Mouse (Mus musculus) embryonic facial prominence, embryonic 11.5 days (tissue): Measurements from ENCODE around the gene Taf13. TPM values are rescaled to one million over a fixed set of nuclear protein-coding genes. Genes with fewer than 3 reads are reported as not detected.
A peak's percentile ranks its signal among the peaks of the same experiment; 100 is the strongest.

Experiments
- ATAC-seq: fragments of 200-750 bp; cut with Nextera tagmentation; replicated peaks from 2 replicates; pipeline ENCODE4 v1.8.0; 2017; ENCODE audit warnings: low read depth; ENCODE audit not compliant: insufficient number of reproducible peaks, low FRiP score, low TSS enrichment
- DNase-seq: peaks from one replicate; pipeline ENCODE4 v3.0.0-alpha.2; 2015; ENCODE audit warnings: low spot score
- H3K27ac ChIP-seq: fragments of 300-500 bp; sonication (generic); replicated peaks from 2 replicates; pipeline ENCODE4 v1.5.1; 2014; ENCODE audit warnings: mild to moderate bottlenecking, low read depth, low read length, control low read depth
- H3K27me3 ChIP-seq: fragments of 300-500 bp; sonication (generic); 2 replicates; pipeline ENCODE4 v1.6.1; 2014; ENCODE audit warnings: mild to moderate bottlenecking, low read length, moderate library complexity, mixed read lengths; ENCODE audit not compliant: control insufficient read depth, insufficient read depth
- H3K36me3 ChIP-seq: fragments of 300-500 bp; sonication (generic); replicated peaks from 2 replicates; pipeline ENCODE4 v1.6.1; 2014; ENCODE audit warnings: low read depth, mild to moderate bottlenecking, low read length, moderate library complexity, mixed read lengths; ENCODE audit not compliant: control insufficient read depth, insufficient read depth
- H3K4me1 ChIP-seq: fragments of 300-500 bp; sonication (generic); 2 replicates; pipeline ENCODE4 v1.6.1; 2014; ENCODE audit warnings: low read length, mixed read lengths; ENCODE audit not compliant: control insufficient read depth, insufficient read depth
- H3K4me2 ChIP-seq: fragments of 300-500 bp; sonication (generic); 2 replicates; pipeline ENCODE4 v1.6.1; 2014; ENCODE audit warnings: low read depth, mild to moderate bottlenecking, control low read depth, low read length, moderate library complexity
- H3K4me3 ChIP-seq: fragments of 300-500 bp; sonication (generic); 2 replicates; pipeline ENCODE4 v1.5.1; 2014; ENCODE audit warnings: low read depth, low read length, control low read depth
- H3K9ac ChIP-seq: fragments of 300-500 bp; sonication (generic); replicated peaks from 2 replicates; pipeline ENCODE4 v1.6.1; 2014; ENCODE audit warnings: mild to moderate bottlenecking, control low read depth, low read length
- H3K9me3 ChIP-seq: fragments of 300-500 bp; sonication (generic); replicated peaks from 2 replicates; pipeline ENCODE4 v1.6.1; 2016; ENCODE audit warnings: mild to moderate bottlenecking, low read length, inconsistent platforms, mixed read lengths; ENCODE audit not compliant: control insufficient read depth
- WGBS: fragments of 180-500 bp; shearing (Covaris S2); extraction: QIAGEN DNeasy Blood & Tissue Kit; methylation state at CpG from one replicate; pipeline ENCODE4 v1.1.7; 2014; 5-methylcytosine and 5-hydroxymethylcytosine counted together
- polyA plus RNA-seq: library from polyadenylated mRNA; unstranded; fragments of >200 nt; fragmentation: Nextera tagmentation; extraction: Ambion mirVana; gene quantifications from 2 replicates; pipeline ENCODE4 v1.2.1, GENCODE M21; 2014

Gene Taf13
- polyA plus RNA-seq, 1 experiment from 2014 or later, result 70.3 TPM

DNA sequence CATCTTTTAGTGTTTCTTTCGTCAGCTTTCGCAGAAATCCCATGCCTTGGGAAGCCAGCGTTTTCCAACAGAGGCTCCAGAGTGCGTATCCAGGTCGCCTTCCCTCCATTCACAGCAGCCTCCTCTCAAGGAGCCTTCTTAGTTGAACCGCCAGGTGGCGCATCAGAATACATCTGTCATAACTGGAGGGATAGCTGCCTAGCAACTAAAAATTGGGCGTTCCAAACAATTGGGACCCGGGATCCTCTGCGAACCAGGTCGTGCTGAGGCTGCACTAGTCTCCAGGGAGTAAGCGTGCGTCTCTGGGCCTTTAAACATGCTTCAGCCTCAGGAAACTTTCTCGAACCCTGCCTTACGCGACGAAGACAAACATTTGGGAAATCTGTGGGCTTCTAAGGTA is 34.2 kb upstream of the Taf13 start:
- 4% methylated on average over 17 of the region's 17 CpGs for WGBS
- H3K4me2 ChIP-seq, result peak overlapping the region; percentile 32
- no peak overlapping the region; the same call in 1 of the 2 replicates for H3K4me3 ChIP-seq
- DNase-seq, result peak; percentile 96
- H3K27ac ChIP-seq, result no peak overlapping the region
- H3K4me1 ChIP-seq, result no peaks in the 10 kb centered on the region
- no peak overlapping the region for H3K9ac ChIP-seq
- H3K9me3 ChIP-seq, result no peaks in the 10 kb centered on the region
- peak; percentile 76 for ATAC-seq
- H3K27me3 ChIP-seq, result peaks cover 10% of the 10 kb centered on the region
- no peaks in the 10 kb centered on the region for H3K36me3 ChIP-seq

DNA sequence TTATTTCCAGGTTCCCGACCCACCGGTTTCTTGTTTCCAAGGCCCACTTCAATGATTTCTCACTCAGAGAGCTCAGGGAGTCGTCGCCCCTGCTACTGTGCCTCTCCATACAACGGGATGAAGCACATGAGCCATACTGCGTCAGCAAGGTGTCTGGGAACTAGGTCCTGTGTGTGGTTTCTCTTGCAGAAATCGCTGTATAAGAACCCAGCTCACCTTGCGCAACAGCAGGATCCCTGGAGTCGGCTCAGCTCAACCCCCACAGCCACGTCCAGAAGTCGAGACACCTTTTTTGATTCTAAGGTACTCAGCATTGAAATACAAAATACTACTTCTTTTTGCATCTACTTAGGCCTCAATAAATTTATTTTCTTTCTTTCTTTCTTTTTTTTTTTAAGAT is 29.2 kb upstream of the Taf13 start:
- ATAC-seq (no peak), DNase-seq (no peak)
- H3K27ac ChIP-seq, result no peak overlapping the region
- no peak overlapping the region for H3K4me3 ChIP-seq
- 82% methylated on average over 11 of the region's 11 CpGs for WGBS
- no peak overlapping the region for H3K9ac ChIP-seq
- H3K4me2 ChIP-seq, result no peak overlapping the region
- H3K4me1 ChIP-seq, result no peaks in the 10 kb centered on the region
- H3K9me3 ChIP-seq, result no peaks in the 10 kb centered on the region
- no peaks in the 10 kb centered on the region for H3K27me3 ChIP-seq
- H3K36me3 ChIP-seq, result no peaks in the 10 kb centered on the region

DNA sequence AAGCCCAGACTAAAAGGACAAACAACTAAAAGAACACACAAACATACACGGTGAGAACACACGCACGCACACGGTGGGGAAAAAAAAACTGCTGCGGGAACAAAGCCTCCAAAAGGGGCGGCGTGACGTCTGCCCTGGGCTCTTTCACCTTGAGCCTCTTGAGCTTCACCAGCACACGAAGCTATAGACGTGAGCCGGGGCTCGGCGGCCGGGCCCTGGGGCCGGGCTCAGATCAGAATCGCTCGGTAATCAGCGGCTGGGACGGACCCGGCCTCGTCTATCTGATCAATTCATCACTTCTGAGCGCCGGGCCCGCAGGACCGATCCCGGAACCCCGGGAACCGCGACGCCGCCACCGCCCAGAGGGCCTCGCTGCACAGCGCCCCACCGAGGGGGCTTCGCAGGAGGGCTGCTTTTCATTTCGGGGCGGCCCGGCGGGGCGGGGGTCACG is 17.4 kb upstream of the Taf13 start:
- Histone ChIP-seq H3K4me3 (peak overlapping the region; percentile 94), H3K4me2 (peak overlapping the region; percentile 74), H3K36me3 (no peaks in the 10 kb centered on the region), H3K27ac (peak overlapping the region; percentile 78), H3K4me1 (no peaks in the 10 kb centered on the region), H3K9ac (peak overlapping the region; percentile 96), H3K27me3 (no peaks in the 10 kb centered on the region), H3K9me3 (no peaks in the 10 kb centered on the region)
- ATAC-seq (peak; percentile 63), DNase-seq (peak; percentile 52)
- WGBS, result 1% methylated on average over 42 of the region's 42 CpGs

DNA sequence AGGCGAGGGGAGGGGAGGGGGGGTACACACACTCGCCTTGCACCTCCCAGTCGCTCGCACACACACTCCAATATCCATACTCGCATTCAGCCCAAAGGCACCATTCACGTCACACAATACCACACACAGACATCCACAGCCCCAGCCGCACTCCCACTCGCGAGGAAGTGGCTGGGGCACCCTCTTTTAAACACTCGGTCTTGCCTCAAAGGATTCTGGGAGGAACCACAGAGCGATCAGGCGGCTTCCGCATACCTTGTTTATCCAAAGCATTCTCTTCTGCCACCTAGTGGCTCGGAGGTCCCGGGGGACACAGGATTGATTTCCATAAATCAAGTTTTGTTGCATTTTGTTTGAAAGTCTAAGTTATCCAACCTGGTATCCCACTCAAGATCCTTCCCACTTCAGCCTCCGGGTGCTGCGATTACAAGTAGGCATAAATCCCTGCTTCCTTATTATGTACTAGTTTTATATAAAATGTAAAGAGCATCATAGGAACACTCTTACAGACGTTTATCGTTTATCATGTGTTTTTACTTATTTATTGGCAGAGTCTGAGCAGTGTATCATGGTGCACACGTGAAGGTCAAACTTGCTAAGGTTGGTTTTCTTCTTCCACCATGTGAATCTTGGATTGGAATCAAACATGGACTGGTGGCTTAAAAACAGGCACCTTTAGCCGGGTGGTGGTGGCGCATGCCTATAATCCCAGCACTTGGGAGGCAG is 16.7 kb upstream of the Taf13 start:
- Histone ChIP-seq H3K4me1 (no peaks in the 10 kb centered on the region), H3K9me3 (no peaks in the 10 kb centered on the region), H3K4me2 (peak overlapping the region; percentile 74), H3K9ac (peak overlapping the region; percentile 96), H3K4me3 (peak overlapping the region; percentile 94), H3K27me3 (no peaks in the 10 kb centered on the region), H3K36me3 (no peaks in the 10 kb centered on the region), H3K27ac (peak overlapping the region; percentile 78)
- WGBS, result 18% methylated on average over 21 of the region's 22 CpGs
- DNase-seq, result peak; percentile 98
- ATAC-seq, result peak; percentile 96

DNA sequence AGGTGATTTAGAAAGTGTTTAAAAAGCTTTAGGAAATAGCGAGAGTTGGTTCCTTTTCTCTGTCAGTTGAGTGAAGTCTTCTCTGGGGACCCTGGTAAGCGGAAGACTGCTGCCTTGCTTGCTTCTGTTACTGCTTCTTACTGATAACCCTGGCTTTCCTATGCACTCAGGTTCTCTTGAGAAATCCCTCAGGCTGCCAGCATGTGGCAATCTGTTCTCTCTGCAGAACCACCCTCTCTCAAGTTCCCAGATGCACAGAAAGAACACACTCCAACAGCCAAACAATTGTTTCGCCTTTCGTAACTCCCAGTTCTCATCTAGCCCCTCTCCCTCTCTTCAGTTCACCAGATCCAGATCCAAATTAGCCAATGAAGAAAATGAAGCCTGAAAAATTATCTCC is 13.6 kb upstream of the Taf13 start:
- no peak for DNase-seq
- Histone ChIP-seq H3K4me3 (no peak overlapping the region), H3K27ac (no peak overlapping the region), H3K9me3 (no peaks in the 10 kb centered on the region), H3K4me2 (no peak overlapping the region), H3K27me3 (no peaks in the 10 kb centered on the region), H3K4me1 (no peaks in the 10 kb centered on the region), H3K36me3 (no peaks in the 10 kb centered on the region), H3K9ac (no peak overlapping the region)
- 92% methylated on average over 4 of the region's 4 CpGs for WGBS
- ATAC-seq, result no peak

DNA sequence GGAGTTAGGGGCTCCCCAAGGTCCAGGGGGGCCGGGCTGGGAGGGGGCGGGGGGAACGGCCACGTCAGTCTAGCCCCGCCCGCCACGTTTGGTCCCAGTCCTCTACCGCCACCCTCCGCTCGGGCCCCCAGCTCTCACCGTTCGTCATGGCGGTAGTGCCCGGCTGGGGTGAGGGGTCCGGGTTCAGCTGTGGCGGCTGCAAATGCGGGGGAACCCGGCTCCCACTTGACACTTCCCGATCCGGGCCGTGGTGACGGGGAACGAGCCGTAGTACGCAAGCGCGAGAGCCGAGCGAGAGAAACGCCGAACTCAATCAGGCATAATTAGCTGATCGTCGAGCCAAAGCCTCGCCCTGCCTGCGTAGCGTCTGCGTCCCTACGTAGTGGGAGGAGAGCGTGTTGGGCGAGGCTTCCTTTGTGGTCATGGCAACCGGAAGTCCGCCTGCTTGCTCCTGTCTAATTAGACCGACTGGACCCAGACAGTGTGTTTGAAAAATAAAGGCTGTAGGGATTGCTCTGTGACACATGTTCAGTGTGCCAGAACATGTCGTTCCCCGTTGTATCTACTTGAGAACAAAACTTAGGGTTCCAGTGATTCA is 9.3 kb upstream of the Taf13 start, which contains the start of gene Tmem167b:
TSS of gene Tmem167b (minus strand) at position 334 of the 598 bp plus-strand sequence.
- WGBS, result under 1% methylated on average over 43 of the region's 45 CpGs
- Histone ChIP-seq H3K27ac (peak within 1 kb of the TSS; percentile 81), H3K4me1 (no peaks in the 10 kb centered on the region), H3K27me3 (no peaks in the 10 kb centered on the region), H3K4me2 (peak within 1 kb of the TSS; percentile 71), H3K9ac (peak within 1 kb of the TSS; percentile 78), H3K9me3 (no peaks in the 10 kb centered on the region), H3K36me3 (no peaks in the 10 kb centered on the region), H3K4me3 (peak within 1 kb of the TSS; percentile 89)
- peak; percentile 95 for ATAC-seq
- DNase-seq, result peak; percentile 100

DNA sequence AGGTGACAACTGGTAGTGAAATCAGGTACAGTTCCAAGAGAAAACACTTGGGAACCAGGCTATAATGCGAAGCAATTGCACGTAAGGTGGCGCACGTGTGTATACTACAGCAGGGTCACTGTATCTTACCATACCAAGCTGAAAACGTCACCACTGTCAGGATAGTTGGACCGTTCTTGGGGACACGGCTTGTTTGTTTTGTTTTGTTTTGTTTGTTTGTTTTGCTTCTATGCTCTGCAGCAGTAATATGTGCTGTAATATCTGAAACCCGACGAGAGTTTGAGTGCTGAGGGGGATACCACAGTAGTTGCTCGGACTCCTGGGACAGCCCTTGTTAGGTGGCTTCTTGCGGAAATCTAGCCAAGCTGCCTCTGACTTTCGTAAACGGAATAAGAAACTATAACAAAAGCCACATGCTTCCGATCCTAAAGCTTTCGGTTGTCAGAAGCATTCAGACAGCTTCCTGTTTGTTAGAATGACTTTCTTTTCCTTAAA is 8.7 kb upstream of the Taf13 start:
- peak; percentile 37 for DNase-seq
- no peaks in the 10 kb centered on the region for H3K36me3 ChIP-seq
- H3K4me1 ChIP-seq, result no peaks in the 10 kb centered on the region
- WGBS, result 8% methylated on average over 15 of the region's 15 CpGs
- peak overlapping the region; percentile 71 for H3K4me2 ChIP-seq
- H3K4me3 ChIP-seq, result peak overlapping the region; percentile 89
- no peaks in the 10 kb centered on the region for H3K27me3 ChIP-seq
- H3K27ac ChIP-seq, result peak overlapping the region; percentile 81
- peak; percentile 45; the same call in 1 of the 2 replicates for ATAC-seq
- H3K9ac ChIP-seq, result peak overlapping the region; percentile 47
- H3K9me3 ChIP-seq, result no peaks in the 10 kb centered on the region

DNA sequence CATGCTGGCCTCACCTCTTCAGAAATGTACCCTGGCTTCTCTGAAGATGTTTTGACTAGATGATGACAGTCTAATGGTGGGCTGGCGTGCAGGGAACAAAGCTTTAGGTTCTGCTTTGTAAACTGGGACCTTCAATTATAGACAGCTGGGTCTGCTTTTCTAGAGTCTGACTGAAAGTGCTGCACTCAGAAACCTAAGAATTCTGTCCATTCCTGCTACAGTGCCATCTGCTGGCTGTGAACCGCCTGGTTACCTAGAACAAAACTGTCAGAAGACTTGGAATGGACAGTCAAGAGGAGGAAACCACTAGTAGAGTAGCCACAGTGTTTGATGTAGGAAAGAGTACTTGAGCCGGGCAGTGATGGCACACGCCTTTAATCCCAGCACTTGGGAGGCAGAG is 8.2 kb upstream of the Taf13 start:
- H3K27me3 ChIP-seq, result no peaks in the 10 kb centered on the region
- ATAC-seq (0 out of 2 replicates have a peak, but pooled peaks have one; percentile 8), DNase-seq (peak; percentile 93)
- H3K36me3 ChIP-seq, result no peaks in the 10 kb centered on the region
- peak overlapping the region; percentile 47 for H3K9ac ChIP-seq
- 6% methylated on average over 4 of the region's 4 CpGs for WGBS
- H3K27ac ChIP-seq, result peak overlapping the region; percentile 81
- H3K4me3 ChIP-seq, result peak overlapping the region; percentile 89
- H3K9me3 ChIP-seq, result no peaks in the 10 kb centered on the region
- H3K4me2 ChIP-seq, result peak overlapping the region; percentile 71
- no peaks in the 10 kb centered on the region for H3K4me1 ChIP-seq
